Mouse (Mus musculus) lung, postnatal 10 days (tissue): Measurements from ENCODE around the gene Ppp1r15b.

ENCODE experiments used
- DNase-seq: peaks from one replicate; pipeline ENCODE4 v3.0.0; 2021

Ppp1r15b gene

DNA sequence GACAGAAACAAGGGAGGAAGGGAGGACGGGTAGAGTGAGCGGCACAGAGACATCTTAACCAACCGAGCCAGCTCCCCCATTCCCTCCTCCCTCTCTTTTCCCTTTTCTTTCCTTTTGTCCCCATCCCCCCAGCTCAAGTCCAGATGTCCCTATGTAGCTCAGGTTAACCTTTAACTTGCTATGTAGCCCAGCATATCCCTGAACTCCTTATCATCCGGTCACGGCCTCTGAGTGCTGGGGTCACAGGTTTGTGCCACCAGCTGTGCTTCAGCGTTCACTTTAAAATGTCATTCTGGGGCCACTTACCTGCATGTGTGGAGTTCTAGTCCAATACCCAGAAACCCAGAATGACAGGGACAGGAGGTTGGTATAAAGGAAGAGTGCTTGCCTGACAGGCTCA lies 6.8 kb upstream of the Ppp1r15b start:
- DNase-seq: no peak

DNA sequence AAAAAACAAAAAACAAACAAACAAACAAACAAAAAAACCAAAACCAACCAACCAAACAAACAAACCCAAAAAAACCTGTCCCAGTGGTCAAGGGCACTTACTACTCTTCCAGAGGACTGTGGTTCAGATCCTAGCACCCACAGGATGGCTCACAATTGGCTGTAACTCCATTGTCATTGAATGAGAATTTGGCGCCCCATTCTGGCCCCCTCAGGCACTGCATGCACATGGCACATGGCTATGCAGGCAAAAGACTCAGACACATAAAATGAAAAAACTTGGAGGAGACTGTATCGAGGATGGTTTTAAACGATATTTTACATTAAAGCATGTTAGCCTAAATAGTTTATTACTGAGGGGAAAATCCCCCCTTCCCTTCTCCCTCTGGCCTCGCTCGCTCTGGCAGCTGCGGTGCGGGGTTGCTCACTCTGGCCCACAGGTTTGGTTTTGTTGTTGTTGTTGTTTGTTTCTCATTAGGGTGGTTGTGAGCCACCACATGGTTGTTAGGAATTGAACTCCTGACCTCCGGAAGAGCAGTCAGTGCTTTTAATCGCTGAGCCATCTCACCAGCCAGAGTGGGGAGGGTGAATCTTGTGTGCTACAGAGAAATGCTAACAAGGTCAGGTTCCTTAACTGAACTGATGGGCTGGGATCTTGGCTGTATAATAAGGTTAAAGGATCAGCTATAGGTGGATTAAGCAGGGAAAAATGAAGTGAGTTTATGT lies 5.1 kb upstream of the Ppp1r15b start:
- DNase-seq: no peak

DNA sequence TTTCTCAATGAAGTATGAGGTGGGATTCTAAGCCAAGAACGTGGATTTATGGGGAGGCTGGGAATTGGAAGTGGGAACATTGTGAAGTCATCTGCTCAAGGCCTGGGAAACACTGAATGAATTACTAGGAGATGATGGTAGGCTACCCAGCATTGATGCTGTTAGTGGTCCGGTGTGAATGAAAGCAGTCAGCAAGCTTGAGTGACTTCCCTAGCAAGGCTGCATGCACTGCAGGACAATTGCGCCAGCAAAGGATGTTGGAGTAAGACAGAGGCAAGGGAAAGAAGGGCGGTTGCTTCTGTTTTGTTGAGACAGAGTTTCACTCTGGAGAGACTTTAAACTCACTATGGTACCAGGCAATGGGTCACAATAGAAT lies 4.6 kb upstream of the Ppp1r15b start:
- DNase-seq: no peak

DNA sequence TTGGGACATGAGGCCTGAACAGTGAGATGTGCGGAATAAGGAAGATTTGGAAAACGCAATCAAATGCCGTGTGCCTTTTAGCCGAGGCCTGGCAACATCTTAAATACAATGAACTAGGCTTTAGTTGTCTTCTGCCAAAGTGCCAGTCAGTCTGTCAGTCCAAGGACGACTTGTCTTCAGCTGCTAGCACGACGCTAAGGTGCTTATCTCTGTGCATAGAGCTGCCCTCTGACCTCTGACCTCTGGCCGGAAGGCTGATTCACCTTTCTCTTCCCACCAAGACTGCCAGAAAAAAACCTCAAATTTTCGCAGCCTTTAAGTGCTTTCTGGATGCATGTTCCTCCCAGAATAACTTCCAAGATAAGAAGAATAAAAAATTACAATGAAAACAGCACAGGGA lies 3.6 kb upstream of the Ppp1r15b start:
- DNase-seq: no peak

DNA sequence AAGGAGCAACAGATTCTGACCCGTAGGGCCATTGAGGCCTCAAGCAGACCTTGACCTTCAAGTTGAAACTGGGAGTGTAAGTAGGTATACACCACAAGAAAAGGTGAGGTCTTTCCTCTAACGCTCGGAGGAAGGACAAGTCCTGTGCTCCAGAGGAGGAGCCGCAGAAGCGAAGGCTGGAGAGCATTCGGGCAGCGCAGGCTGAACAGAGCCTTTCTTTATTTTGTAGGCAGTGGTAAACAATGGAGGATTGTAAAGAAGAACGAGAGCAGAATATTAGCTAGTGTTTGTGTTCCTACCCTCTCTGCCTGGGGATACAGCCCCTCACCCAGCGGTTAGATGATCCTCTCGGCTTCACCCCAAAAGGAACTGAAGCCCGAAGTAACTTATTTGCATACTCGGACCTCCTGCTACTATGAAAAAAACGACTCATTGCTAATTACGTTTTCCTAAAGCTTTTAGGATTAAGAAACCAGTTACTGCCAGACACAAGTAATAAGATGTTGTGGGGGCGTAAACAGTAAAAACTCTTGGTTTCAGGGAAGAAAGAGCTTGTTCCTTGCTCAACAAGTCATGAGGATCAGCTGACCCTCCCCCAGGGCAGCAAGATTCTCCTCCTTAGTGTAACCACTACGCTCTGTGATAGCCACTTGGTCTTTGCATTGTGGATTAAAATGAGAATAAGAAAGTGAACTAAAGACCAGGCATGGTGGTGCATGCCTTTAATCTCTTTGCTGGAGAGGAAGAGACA lies 1.3 kb upstream of the Ppp1r15b start:
- DNase-seq: no peak

DNA sequence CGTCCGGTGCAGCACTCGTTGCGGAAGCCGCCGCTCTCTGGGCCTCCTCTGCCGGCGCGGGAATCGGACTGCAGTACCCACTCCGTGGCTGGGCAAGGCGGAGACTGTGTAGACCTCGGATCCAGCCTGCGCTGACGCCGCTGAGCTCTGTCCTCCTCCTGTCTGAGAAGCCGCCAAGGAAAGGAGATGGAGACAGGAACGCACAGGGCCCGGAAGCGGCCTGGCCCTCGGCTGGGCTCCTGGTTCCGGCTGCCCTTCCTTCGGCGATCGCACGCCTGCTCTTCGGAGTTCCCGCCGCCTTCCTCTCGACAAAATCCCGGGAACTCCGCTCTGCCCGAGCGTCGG lies 590 bp downstream of the Ppp1r15b start:
- DNase-seq: no peak

DNA sequence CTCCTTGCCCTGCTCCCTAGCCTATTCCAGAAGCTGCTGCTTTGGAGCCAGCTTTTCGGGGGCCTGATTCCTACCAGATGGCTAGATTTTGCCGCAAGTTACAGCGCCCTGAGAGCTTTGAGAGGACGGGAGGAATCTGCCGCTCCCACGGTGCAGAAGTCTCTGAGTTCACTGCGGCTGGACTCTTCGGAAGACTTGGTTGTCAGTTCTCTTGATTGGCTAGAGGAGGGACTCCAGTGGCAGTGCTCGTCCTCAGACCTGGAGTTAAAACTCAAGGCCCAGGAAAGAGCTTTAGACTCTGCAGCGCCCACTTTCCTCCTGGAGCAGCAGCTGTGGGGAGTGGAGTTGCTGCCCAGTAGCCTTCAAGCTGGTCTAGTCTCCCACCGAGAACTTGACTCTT lies 993 bp downstream of the Ppp1r15b start:
- DNase-seq: no peak

DNA sequence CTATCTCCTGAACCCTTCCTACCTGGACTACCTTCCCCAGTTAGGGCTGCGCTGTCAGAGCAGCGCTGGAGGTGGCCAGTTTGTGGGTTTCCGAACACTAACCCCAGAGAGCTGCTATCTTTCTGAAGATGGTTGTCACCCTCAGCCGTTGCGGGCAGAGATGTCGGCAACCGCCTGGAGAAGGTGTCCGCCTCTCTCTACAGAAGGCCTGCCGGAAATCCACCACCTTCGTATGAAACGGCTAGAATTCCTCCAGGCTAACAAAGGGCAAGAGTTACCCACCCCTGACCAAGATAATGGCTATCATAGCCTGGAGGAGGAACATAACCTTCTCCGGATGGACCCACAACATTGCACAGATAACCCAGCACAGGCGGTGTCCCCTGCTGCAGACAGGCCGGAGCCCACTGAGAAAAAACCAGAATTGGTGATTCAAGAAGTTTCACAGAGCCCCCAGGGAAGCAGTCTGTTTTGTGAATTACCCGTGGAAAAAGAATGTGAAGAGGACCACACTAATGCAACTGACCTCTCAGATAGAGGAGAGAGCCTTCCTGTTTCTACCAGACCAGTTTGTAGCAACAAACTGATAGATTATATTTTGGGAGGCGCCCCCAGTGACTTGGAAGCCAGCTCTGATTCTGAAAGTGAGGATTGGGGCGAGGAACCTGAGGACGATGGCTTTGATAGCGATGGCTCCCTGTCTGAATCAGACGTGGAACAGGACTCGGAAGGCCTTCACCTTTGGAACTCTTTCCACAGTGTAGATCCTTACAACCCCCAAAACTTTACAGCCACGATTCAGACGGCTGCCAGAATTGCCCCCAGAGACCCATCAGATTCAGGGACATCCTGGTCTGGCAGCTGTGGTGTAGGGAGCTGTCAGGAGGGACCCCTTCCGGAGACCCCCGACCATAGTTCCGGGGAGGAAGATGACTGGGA lies 1.7 kb downstream of the Ppp1r15b start:
- no peak for DNase-seq

DNA sequence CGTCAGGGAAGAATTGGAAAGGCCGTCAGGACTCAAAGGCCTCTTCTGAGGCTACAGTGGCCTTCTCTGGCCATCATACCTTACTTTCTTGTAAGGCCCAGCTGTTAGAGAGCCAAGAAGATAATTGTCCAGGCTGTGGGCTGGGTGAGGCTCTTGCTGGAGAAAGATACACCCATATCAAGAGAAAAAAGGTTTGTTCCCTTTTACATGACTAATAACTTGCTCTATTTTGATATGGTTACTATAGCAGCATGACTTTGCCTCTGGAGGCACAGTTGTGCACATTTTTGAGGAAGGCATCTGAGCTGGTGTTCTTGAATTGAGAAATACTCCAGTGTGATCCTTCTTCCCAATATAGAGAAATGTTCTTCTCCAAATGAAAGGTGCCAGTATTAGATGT lies 2.5 kb downstream of the Ppp1r15b start:
- DNase-seq: no peak

DNA sequence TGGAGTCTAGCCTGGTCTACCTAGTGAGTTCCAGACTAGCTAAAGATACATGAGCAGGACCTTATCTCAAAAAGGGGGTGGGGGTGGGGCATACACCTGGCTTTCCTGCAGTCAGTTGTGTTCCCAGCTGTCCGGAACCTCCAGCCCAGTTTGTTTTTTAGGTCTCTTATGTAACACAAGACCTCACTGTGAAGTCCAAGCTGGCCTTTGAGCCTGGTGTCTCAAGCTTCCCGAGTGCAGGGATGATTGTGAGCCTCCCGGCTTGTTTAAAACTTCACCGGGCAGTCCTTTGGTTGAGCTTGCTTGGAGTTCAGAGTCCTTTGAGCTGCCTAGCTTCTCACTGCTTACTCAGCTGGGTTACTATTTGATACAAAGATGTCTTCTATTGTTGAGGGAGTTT lies 3.1 kb downstream of the Ppp1r15b start:
- DNase-seq: no peak

DNA sequence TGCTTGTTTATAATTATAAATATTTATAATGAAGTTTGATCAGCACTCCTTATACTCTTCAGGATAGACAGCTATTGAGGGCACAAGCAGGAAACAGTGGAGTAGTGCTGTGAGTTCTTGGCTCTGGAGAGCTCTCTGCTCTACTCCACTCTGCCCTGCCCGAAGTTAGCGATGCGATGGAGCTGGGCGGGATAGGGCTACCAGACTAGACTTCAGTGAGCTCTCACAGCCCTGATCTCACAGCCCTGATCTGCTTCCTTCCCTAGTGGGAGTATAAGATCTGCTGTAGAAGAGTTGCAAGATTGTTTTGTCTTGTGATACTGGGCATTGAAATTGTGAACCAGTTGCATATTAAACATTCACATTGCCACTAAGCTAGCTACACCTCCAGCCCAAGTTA lies 3.9 kb downstream of the Ppp1r15b start:
- DNase-seq: no peak

DNA sequence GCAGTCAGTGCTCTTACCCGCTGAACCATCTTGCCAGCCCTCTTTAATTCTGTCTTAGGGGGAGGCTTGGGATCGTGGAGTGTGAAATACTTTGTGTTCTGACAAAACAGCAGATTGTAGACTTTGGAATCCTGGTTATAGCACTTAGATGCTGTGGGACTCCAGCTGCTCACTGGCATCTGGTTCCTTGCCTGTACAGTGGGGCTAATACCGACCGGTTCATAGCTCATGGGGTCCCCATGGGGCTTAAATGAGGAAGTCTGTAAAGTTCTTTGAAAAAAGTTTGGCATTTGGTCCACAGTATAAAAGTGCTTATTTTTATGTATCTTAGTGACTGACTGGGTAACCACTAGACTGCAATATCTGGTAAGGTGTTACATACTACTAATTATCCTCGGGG lies 4.9 kb downstream of the Ppp1r15b start:
- no peak for DNase-seq

DNA sequence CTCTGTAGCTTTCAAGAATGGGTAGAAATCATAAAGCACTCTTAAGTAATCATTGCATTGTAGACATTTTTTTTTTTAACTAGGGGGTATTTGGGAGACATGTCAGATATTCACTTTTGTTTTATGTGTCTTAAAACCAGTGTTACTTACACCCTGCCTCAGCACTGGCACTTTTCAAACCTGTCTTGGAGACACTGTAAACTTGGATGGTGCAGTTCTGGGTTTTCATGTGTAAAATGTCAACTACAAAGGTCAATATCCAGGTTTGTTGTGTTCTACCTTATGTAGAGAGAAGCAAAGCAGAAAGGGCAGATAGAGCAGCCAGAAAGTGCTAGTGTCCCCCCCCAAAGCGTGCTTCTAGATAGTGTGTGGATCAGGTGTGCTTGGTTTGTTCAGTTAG lies 7.5 kb downstream of the Ppp1r15b start:
- DNase-seq: no peak

DNA sequence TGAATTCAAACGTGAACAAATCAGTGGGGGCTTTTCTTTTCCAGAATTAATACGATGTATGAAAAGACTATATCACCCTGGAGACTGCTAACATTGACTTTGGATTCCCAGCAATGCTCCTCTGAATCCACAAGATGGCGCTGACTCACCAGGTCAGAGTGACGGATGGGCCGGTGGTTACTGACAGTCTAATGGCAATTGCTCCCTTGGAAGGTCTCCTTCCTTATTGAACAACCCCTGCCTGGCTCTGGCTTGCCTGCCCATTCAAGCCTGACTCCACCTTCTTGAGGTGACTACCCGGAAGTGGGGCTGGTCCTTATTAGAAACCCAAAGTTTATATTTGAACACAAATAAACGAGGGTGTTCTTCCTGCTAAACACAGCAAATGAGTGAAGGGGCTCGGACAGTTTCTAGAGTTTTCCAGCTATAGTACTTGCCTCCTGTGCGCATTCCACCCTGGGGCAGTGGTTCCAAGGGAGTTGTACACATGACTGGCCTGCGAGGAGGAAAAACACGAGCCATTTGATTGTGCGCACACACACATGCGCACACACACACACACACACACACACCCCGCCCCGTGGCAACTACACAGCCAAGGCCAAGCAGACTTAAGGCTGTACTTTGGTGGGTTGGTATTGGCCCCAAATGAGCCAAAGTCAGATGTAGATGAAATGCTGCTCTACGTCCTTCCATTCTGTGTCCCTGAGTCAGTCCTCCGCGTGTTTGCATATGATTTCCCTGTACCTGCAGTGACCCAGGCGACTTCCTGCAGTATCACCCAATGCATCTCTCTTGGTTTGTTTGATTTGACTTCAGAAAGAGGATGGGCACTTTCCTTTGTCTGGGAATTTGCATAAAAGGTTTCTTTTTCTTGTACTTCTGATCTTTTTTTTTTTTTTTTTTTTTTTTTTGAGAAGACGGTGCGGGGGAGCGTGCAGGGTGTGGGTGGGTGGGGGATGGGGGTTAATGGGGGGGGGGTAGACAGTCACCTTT lies 15.4 kb downstream of the Ppp1r15b start:
- DNase-seq: peak; percentile 67

DNA sequence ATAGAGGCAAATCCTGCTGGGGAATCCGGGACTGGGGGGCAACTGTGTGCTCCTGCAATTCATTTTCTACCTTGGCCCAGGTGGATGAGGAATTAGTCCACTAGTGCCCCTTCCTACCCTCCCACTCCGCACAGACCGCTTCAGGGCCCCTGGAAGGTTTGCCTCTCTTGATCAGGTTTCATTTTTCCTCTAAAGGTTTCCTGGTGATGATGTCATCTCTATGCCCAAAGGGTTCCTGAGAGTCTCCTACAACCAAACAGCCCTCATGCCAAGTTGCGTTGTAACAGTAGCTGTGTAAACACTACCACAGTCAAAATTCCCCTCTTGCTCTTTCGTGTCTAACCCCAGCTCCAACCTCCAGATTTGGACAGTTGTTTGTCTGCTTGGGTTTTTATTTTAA lies 16.4 kb downstream of the Ppp1r15b start:
- DNase-seq: no peak

DNA sequence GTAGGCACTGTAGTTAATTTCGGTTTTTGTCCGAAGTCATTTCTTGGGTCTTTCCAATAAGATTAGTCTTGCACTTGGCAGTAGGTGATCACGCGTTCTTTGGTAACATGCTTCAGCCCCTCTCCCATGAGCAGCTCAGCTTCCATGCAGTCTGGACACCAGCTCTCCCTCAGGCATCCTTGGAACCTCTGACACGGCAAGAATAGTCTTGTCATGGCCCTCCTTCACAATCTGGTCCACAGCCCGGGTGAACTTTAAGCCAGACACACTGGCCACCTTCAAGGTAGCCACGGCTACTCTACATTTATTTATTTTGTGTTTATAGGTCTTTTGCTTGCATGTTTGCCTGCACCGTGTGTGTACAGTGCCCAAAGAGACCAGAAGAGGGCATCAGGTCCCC lies 17.2 kb downstream of the Ppp1r15b start:
- DNase-seq: no peak

DNA sequence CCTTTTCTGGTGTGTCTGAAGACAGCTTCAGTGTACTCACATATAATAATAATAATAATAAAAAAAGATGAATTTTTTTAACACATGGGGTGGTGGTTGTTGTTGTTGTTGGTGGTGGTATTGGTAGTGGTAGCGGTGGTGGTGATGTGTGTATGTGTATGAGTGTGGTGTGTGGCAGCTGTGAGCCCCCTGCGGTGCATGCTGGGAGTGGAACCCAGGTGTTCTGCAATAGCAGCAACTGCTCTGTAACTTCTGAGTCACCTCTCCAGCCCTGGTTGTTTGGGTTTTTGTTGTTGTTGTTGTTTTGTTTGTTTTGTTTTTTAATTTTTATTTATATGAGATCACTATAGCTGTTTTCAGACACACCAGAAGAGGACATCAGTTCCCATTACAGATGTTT lies 19.6 kb downstream of the Ppp1r15b start:
- DNase-seq: no peak

DNA sequence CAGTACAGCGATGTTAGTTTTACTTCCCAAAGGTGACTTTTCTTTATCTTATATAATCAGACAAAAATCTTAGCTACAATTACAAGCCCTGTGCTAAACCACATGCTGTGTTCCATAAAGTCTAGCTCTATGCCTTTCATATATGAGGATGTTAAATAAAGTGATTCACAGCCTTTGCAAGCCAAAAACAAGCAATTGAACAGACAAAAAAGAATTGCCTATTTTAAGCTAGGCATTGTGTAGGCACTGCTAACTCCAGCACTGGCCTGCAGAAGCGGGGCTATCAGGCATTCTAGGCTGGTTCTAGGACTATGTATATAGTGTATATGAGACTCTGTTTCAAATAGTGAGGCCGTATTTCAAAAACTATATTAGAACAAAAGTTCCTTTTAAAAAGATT lies 21.3 kb downstream of the Ppp1r15b start:
- DNase-seq: no peak

DNA sequence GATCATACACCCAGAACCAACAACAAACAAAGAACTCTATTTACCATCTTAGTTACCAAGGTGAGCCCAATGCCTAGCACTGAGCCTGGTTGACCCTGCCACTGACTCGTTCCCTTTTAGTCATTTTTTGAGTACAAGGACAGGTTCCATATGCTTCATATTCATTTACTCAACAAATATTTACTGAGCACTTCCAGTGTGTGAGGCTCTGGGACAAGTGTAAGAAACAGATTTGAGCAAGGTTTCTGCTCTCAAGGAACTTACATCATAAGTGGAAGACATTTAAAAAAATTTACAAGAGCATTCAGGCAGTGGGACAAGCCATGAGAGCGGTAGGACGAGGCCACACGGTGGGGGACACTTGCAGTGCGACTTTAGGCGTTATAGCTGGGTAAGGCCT lies 24.3 kb downstream of the Ppp1r15b start:
- DNase-seq: no peak

DNA sequence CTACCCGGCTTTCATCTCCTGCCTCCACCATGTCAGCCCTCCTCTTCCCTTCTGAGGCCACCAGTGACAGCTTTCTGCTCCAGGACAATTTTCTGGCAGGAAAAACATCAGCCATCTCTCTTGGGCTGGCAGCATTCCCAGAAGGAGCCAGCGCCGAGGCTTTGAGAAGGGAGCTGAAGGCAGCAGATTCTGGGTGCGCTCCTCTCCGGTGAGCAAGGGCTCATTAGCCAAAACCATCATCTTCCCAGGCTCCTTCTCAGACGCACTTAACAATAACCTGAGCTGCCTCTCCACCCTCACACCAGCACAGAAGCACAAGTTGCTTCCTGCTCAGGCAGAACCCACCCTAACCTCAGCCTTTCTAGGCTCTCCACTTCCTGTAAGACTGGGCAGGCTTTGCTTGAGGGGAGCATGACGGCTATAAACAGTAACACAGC lies 28.2 kb downstream of the Ppp1r15b start:
- DNase-seq: peak; percentile 76

DNA sequence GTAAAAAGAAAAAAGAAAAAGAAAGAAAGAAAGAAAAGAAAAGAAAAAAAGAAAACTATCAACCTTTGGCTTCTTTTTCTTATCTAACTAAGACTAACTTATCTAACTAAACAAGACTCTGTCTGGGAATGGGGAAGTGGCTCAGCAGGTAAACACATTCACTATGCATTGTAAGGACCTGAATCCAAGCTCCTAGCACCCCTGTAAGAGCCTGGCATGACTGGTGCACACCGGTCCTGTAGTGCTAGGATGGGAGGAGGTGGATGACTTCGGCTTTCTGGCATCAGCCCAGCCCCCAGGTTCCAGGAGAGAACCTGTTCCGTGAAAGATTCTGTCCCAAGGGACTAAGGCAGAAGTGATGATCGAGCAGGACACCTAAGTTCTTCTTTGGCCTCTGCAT lies 30.6 kb downstream of the Ppp1r15b start:
- DNase-seq: no peak

DNA sequence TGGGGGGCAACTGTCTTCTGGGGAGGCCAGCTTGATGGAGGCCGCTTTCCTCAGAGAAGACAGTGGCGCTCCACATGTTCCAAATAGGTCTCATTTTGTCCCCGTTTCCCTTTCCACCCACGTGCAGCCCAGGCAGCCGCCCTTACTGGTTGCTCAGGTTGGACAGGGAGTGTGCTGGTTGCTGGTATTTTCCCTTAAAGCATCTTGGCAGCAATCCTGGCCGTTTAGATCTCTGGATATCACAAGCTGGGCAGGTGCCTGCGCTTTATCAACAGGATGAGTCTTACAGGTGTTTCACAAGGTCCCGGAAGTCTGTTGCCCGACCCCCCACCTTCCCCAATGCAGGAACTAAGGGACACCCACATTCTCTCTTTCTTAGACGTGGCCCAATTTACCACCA lies 31.1 kb downstream of the Ppp1r15b start:
- DNase-seq: no peak

DNA sequence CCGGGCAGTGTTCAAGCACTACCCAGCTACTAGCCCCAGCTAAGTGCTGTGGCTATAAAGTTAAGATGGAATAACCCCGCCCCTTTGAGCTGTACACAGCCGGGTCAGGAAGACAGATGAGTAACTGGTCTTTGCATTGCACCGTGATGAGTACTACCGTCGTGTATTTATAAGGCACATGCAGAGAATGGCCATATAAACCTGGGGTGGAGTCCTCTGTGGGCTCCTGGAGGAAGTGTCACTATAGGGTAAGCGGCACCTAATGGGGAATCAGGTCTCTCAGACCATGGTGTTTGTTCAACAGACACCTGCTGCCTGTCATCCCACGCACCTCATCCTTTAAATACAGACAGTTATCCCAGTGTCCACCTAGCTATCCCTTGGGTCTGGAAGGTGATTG lies 32.0 kb downstream of the Ppp1r15b start:
- no peak for DNase-seq
